Mouse (Mus musculus): ENCODE measurements around the gene Xaf1.

DNA sequence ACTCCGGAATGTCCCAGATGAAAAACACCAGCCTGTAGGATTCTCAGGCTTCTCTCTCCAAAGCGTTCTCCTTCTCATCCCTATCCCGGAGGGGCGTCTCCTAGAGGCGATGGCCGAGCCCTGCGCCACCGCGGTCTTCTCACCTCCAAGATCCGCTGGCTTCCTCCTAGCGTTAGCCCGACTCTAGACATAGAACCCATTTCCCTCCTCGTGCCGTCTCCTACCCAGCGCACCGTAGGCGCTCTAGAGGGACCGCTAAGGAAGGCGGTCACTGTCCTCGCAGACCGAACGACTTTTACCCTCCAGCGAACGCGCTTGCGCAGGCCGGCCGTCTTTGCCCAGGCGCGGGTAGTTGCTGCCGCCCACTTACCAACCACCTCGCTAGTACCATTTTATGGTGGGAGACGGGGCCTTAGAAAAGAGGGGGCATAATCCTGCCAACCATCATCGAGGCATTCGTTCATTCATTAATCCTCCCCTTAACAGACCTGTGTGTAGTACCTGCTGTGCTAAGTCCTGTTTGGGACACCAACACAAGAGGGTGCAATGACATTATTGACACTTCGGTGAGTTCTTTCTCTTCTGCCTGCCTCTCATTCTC, 34.4 kb upstream of the Xaf1 start, which contains the start of gene Slc13a5:
- no peak for TF ChIP-seq MAX (IDR thresholded peaks at IDR 0.05; ENCODE audit: low read depth)
- no peak for TF ChIP-seq POLR2A (IDR thresholded peaks at IDR 0.05; ENCODE audit: insufficient read length, low read depth)
- TF ChIP-seq E2F4 (IDR thresholded peaks at IDR 0.05; ENCODE audit: insufficient read depth), result no peak
- TF ChIP-seq USF1 (IDR thresholded peaks at IDR 0.05; ENCODE audit: low read depth), result no peak
- no peak for TF ChIP-seq MYOD1 (IDR thresholded peaks at IDR 0.05; ENCODE audit: control insufficient read depth in 1 of 3, insufficient read length in 2 of 3, low read depth in 2 of 3)
- TF ChIP-seq MYOG (IDR thresholded peaks at IDR 0.05; ENCODE audit: control insufficient read depth in 1 of 3, insufficient read depth in 1 of 3, insufficient read length in 2 of 3, low read depth in 2 of 3), result no peak
- TF ChIP-seq SRF (IDR thresholded peaks at IDR 0.05; ENCODE audit: control insufficient read depth, insufficient read length, low read depth), result no peak
- TF ChIP-seq TCF3 (IDR thresholded peaks at IDR 0.05; ENCODE audit: insufficient read length, low read depth), result no peak
